Mouse (Mus musculus) spleen, adult 18-20 months (tissue): ENCODE results near the gene Ifitm5.

Experiments used
- DNase-seq, 2 experiments: peaks; one replicate each; pipeline ENCODE4 v3.0.0; 2022; ENCODE audit warnings: mixed read lengths in 2 of 2

Gene Ifitm5

GRCm38 (mm10) chr7:140961416-140961815 is 11.3 kb upstream of the Ifitm5 start:
- no peak for DNase-seq

GRCm38 (mm10) chr7:140960026-140960425 is 9.9 kb upstream of the Ifitm5 start:
- no peak for DNase-seq

GRCm38 (mm10) chr7:140959181-140959901 is 9.2 kb upstream of the Ifitm5 start:
- DNase-seq, result peak in 1 of 2 experiments; percentile 47

GRCm38 (mm10) chr7:140956556-140956869 is 6.4 kb upstream of the Ifitm5 start:
- no peak for DNase-seq

- DNase-seq, result no peak
Measured at GRCm38 (mm10) chr7:140955758-140956555, 5.9 kb upstream of the Ifitm5 start, which contains the start of the genes Gm45717 and Ifitm2. Gene Gm45717, minus strand, starts transcription at chr7:140955937. Gene Ifitm2, minus strand, starts transcription at chr7:140955987.

- DNase-seq, result no peak
Measured at GRCm38 (mm10) chr7:140955342-140955741, 5.3 kb upstream of the Ifitm5 start.

- DNase-seq, result no peak
Measured at GRCm38 (mm10) chr7:140954733-140955071, 4.6 kb upstream of the Ifitm5 start.

- DNase-seq, result no peak
Measured at GRCm38 (mm10) chr7:140953800-140954732, 4.0 kb upstream of the Ifitm5 start.

GRCm38 (mm10) chr7:140953133-140953532 is 3.0 kb upstream of the Ifitm5 start:
- DNase-seq, result no peak

- no peak for DNase-seq
Measured at GRCm38 (mm10) chr7:140952441-140952840, 2.4 kb upstream of the Ifitm5 start.

- no peak for DNase-seq
Measured at GRCm38 (mm10) chr7:140951765-140952164, 1.7 kb upstream of the Ifitm5 start.

- no peak for DNase-seq
Measured at GRCm38 (mm10) chr7:140951051-140951450, 960 bp upstream of the Ifitm5 start.

- DNase-seq, result no peak
Measured at GRCm38 (mm10) chr7:140949255-140949654, 836 bp downstream of the Ifitm5 start.

- DNase-seq, result no peak
Measured at GRCm38 (mm10) chr7:140948161-140948560, 1.9 kb downstream of the Ifitm5 start.

GRCm38 (mm10) chr7:140946980-140947379 is 3.1 kb downstream of the Ifitm5 start:
- no peak for DNase-seq

- DNase-seq, result no peak
Measured at GRCm38 (mm10) chr7:140946311-140946710, 3.8 kb downstream of the Ifitm5 start.

GRCm38 (mm10) chr7:140945247-140945646 is 4.8 kb downstream of the Ifitm5 start:
- no peak for DNase-seq

GRCm38 (mm10) chr7:140944236-140944635 is 5.9 kb downstream of the Ifitm5 start:
- no peak for DNase-seq

- no peak for DNase-seq
Measured at GRCm38 (mm10) chr7:140943356-140943755, 6.7 kb downstream of the Ifitm5 start.

- DNase-seq, result no peak
Measured at GRCm38 (mm10) chr7:140942811-140943210, 7.3 kb downstream of the Ifitm5 start.

- DNase-seq, result peak in 1 of 2 experiments; percentile 23
Measured at GRCm38 (mm10) chr7:140942341-140942740, 7.8 kb downstream of the Ifitm5 start.

- peak; percentile 78 to 81 for DNase-seq
Measured at GRCm38 (mm10) chr7:140941222-140942051, 8.7 kb downstream of the Ifitm5 start, which contains the start of gene Pgghg. Gene Pgghg, plus strand, starts transcription at chr7:140941391.
